Mouse (Mus musculus): Measurements from ENCODE around the gene Gzmm. TPM values are rescaled to one million over a fixed set of nuclear protein-coding genes. Genes with fewer than 3 reads are reported as not detected.

Gzmm gene
- 1.7 and 2.2 TPM in 2 replicates for polyA plus RNA-seq (2015; fragmentation: Nextera tagmentation; extraction: Ambion mirVana)

DNA sequence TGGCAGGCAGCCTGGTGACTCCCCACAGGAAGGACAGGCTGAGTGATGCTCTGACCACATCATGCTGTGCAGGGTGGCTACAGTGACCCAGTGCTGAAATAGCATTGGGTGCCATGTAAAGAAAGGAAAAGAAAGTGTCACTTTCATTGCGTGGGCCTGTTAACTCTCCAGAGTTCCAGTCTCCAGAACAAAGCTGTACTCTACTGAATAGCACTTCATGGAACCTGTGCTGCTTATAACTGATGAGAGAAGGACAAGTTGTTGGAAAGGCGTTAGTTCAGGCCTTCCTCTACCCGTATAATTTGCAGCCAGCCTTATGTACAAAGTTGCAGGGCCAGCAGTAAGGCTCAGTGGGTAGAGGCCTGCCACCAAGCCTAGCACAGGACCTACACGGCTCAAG is at the start of gene Gzmm:
Gzmm (plus strand) TSS at position 301 of the 400 bp plus-strand sequence.
- WGBS: 84% methylated on average over 4 of the region's 4 CpGs

GRCm38 (mm10) chr10:79645711-79646110 is 43.1 kb upstream of the Gzmm start, which contains the start of gene Odf3l2:
Gene Odf3l2 (minus strand): TSS chr10:79645738.
- Histone ChIP-seq H3K9me3 (no peaks in the 10 kb centered on the region), H3K9ac (no peak within 1 kb of the TSS), H3K4me3 (no peak within 1 kb of the TSS), H3K36me3 (replicated peaks) (no peaks in the 10 kb centered on the region), H3K27ac (no peak within 1 kb of the TSS), H3K27me3 (replicated peaks) (no peaks in the 10 kb centered on the region), H3K4me2 (no peak within 1 kb of the TSS), H3K4me1 (no peaks in the 10 kb centered on the region)
- no peak for ATAC-seq (replicated peaks)
- WGBS: 79% methylated on average over 8 of the region's 8 CpGs

More for the DNA sequence above, at the start of gene Gzmm:
- no peaks in the 10 kb centered on the region for H3K9me3 ChIP-seq
- no peak for ATAC-seq (replicated peaks)
- H3K27me3 ChIP-seq (replicated peaks): no peaks in the 10 kb centered on the region
- no peak within 1 kb of the TSS for H3K9ac ChIP-seq
- H3K27ac ChIP-seq: no peak within 1 kb of the TSS
- peaks cover 8% of the 10 kb centered on the region for H3K4me1 ChIP-seq
- peaks cover 15% of the 10 kb centered on the region; the same call in 1 of the 2 replicates for H3K36me3 ChIP-seq (replicated peaks)
- no peak within 1 kb of the TSS for H3K4me3 ChIP-seq
- H3K4me2 ChIP-seq: no peak within 1 kb of the TSS

DNA sequence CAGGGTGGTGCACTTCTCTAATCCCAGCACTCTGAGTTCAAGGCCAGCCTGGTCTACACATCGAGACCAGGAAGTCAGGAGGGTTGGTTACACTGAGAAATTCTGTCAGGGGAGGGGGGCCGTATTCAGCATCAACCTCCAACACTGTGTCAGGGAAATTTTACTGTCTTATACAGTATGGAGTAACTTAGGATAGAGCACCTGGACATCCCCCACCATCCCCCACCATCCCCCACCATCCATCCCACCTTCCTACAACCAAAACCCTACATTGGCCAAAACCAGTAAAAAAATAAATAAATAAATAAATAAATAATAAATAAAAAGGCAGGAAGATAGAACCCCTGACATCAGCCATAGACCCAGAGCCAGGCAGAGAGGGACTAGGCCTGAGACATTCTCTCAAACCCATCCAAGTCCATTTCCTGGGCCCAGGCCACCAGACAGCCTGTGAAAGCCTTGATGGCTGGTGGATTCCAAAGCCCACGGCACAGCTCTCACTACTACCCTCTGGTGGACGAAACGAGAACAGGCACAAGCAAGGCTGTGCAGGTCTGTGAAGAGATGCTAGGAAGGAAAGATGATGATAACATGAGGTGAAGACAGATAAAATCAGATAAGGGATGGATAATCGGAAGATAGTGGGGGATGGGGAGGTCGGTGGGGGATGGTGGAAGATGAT is 39.6 kb upstream of the Gzmm start:
- H3K4me2 ChIP-seq: no peak overlapping the region
- no peak overlapping the region for H3K4me3 ChIP-seq
- no peaks in the 10 kb centered on the region for H3K27me3 ChIP-seq (replicated peaks)
- ATAC-seq (replicated peaks): no peak; the same call in 1 of the 2 replicates
- H3K36me3 ChIP-seq (replicated peaks): no peaks in the 10 kb centered on the region
- no peak overlapping the region for H3K9ac ChIP-seq
- H3K27ac ChIP-seq: no peak overlapping the region
- WGBS: 31% methylated on average over 7 of the region's 7 CpGs
- no peaks in the 10 kb centered on the region for H3K9me3 ChIP-seq
- peaks cover 5% of the 10 kb centered on the region for H3K4me1 ChIP-seq

DNA sequence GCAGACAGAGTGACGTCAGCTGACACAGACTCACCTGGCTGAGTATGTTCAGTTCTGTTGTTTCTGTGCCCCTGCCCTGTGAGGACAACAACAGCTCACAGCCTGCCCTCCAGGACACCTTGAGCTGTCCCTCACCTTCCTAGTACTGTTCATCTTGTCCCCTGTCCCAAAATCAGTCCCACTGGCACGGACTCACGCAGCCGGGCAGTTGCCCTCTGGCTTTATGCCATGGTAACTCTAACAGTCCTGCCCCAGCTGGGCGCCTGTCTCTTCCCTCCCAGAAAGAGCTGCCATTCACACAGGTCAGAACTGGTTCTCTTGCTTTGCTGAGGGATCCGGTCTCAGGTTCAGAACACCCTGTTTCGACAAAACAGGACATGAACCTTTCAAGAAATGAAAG is 36.0 kb upstream of the Gzmm start:
- ATAC-seq (replicated peaks): no peak
- 84% methylated on average over 7 of the region's 7 CpGs for WGBS
- no peaks in the 10 kb centered on the region for H3K36me3 ChIP-seq (replicated peaks)
- H3K4me2 ChIP-seq: no peak overlapping the region
- peaks cover 23% of the 10 kb centered on the region for H3K4me1 ChIP-seq
- no peaks in the 10 kb centered on the region for H3K27me3 ChIP-seq (replicated peaks)
- no peak overlapping the region for H3K27ac ChIP-seq
- H3K4me3 ChIP-seq: no peak overlapping the region
- no peaks in the 10 kb centered on the region for H3K9me3 ChIP-seq
- no peak overlapping the region for H3K9ac ChIP-seq

DNA sequence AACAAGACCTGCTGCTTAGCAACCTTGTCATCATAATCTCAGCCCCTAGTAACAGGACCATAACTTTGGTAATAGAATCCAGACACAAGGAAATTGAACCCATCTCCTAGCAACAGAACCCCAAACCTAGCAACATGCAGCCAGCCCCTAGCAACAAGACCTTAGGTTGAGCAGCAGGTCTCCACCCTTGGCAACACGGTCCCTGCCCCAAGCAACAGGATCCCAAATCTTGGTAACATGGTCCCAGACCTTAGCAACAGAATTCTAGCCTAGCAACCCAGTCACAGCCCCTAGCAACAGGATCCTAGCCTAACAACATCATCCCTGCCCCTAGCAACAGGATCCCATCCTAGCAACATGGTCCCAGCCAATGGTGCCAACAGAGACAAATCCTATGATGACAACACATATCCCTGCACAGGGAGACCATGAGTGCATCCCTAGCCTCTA is 33.8 kb upstream of the Gzmm start:
- no peak overlapping the region for H3K4me3 ChIP-seq
- peak overlapping the region; percentile 79 for H3K27ac ChIP-seq
- ATAC-seq (replicated peaks): peak; percentile 93
- H3K9me3 ChIP-seq: no peaks in the 10 kb centered on the region
- 8% methylated on average over 1 of the region's 1 CpGs for WGBS
- H3K36me3 ChIP-seq (replicated peaks): no peaks in the 10 kb centered on the region
- peak overlapping the region; percentile 16; the same call in 1 of the 2 replicates for H3K4me2 ChIP-seq
- no peak overlapping the region for H3K9ac ChIP-seq
- H3K27me3 ChIP-seq (replicated peaks): no peaks in the 10 kb centered on the region
- peaks cover 23% of the 10 kb centered on the region for H3K4me1 ChIP-seq

- ATAC-seq (replicated peaks): no peak
- Histone ChIP-seq H3K4me1 (peaks cover 22% of the 10 kb centered on the region), H3K27me3 (replicated peaks) (no peaks in the 10 kb centered on the region), H3K4me3 (no peak overlapping the region), H3K9me3 (no peaks in the 10 kb centered on the region), H3K9ac (no peak overlapping the region), H3K27ac (no peak overlapping the region), H3K36me3 (replicated peaks) (no peaks in the 10 kb centered on the region), H3K4me2 (no peak overlapping the region)
- 14% methylated on average over 4 of the region's 4 CpGs for WGBS
These were observed 30.0 kb upstream of the Gzmm start for GRCm38 (mm10) chr10:79658829-79659228.

DNA sequence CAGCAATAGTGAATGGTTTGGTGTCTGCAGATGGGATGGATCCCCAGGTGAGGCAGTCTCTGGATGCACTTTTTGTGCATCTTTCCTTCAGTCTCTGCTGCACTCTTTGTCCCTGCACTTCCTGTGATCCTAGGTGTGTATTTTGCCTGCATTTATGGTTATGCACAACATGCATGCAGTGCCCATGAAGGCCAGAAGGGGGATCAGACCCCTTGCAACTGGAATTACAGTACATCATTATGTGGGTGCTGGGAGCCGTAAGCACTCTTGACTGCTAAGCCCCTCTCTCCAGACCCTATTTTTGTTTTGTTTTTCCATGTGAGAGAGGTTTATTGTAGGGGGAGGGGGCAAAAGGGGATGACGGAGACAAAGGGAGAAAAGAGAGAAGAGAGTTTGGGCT is 28.5 kb upstream of the Gzmm start:
- Histone ChIP-seq H3K4me3 (no peak overlapping the region), H3K9me3 (no peaks in the 10 kb centered on the region), H3K27me3 (replicated peaks) (no peaks in the 10 kb centered on the region), H3K4me2 (no peak overlapping the region), H3K27ac (no peak overlapping the region), H3K9ac (no peak overlapping the region), H3K36me3 (replicated peaks) (no peaks in the 10 kb centered on the region), H3K4me1 (peaks cover 7% of the 10 kb centered on the region)
- no peak for ATAC-seq (replicated peaks)
- 81% methylated on average over 2 of the region's 2 CpGs for WGBS

GRCm38 (mm10) chr10:79661861-79662260 is 27.0 kb upstream of the Gzmm start:
- WGBS: 50% methylated on average over 3 of the region's 3 CpGs
- Histone ChIP-seq H3K9ac (no peak overlapping the region), H3K4me1 (no peaks in the 10 kb centered on the region), H3K4me3 (no peak overlapping the region), H3K27me3 (replicated peaks) (no peaks in the 10 kb centered on the region), H3K36me3 (replicated peaks) (no peaks in the 10 kb centered on the region), H3K27ac (no peak overlapping the region), H3K4me2 (no peak overlapping the region), H3K9me3 (no peaks in the 10 kb centered on the region)
- no peak for ATAC-seq (replicated peaks)

GRCm38 (mm10) chr10:79664131-79664665 is 24.6 kb upstream of the Gzmm start, which contains the start of gene Madcam1:
Gene Madcam1 (plus strand): TSS chr10:79664559.
- no peak for ATAC-seq (replicated peaks)
- Histone ChIP-seq H3K27me3 (replicated peaks) (no peaks in the 10 kb centered on the region), H3K4me3 (no peak within 1 kb of the TSS), H3K27ac (no peak within 1 kb of the TSS), H3K36me3 (replicated peaks) (no peaks in the 10 kb centered on the region), H3K4me2 (no peak within 1 kb of the TSS), H3K4me1 (peaks cover 11% of the 10 kb centered on the region), H3K9me3 (no peaks in the 10 kb centered on the region), H3K9ac (no peak within 1 kb of the TSS)
- 12% methylated on average over 13 of the region's 13 CpGs for WGBS

DNA sequence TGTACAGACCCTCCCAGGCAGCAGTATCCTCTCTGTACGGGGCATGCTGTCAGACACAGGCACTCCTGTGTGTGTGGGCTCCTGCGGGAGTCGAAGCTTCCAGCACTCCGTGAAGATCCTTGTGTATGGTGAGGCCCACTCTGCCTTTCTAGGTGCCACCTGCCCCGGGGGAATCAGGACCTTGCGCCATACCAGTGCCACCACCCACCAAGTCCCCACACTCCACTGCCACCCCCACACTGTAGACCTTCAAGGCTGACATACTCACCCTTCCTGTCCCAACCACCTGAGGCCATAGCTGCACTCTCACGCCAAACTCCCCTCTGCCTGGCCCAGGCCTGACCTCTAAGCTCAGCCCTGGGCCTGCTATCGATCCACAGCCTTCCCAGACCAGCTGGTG is 23.8 kb upstream of the Gzmm start:
- no peak for ATAC-seq (replicated peaks)
- Histone ChIP-seq H3K4me1 (peaks cover 12% of the 10 kb centered on the region), H3K36me3 (replicated peaks) (no peaks in the 10 kb centered on the region), H3K4me2 (no peak overlapping the region), H3K4me3 (no peak overlapping the region), H3K27ac (no peak overlapping the region), H3K9ac (no peak overlapping the region), H3K27me3 (replicated peaks) (no peaks in the 10 kb centered on the region), H3K9me3 (no peaks in the 10 kb centered on the region)
- 82% methylated on average over 8 of the region's 8 CpGs for WGBS

DNA sequence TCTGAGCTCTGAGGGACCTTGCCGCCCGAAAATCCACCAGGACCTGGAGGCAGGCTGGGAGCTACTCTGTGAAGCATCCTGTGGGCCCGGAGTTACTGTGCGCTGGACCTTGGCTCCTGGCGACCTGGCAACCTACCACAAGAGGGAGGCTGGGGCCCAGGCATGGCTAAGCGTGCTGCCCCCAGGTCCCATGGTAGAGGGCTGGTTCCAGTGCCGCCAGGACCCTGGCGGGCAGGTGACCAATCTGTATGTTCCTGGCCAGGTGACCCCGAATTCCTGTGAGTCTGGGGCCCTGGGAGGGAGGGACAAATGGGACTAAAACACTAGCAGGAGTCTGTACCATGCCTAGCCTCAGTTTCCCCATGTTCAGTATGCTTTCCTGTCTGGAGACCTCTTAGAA is 22.3 kb upstream of the Gzmm start:
- no peak for ATAC-seq (replicated peaks)
- no peak overlapping the region for H3K27ac ChIP-seq

GRCm38 (mm10) chr10:79668076-79668475 is 20.7 kb upstream of the Gzmm start:
- 83% methylated on average over 5 of the region's 5 CpGs for WGBS
- ATAC-seq (replicated peaks): no peak
- Histone ChIP-seq H3K27ac (peak overlapping the region; percentile 99), H3K27me3 (replicated peaks) (no peaks in the 10 kb centered on the region), H3K4me1 (peaks cover 32% of the 10 kb centered on the region), H3K36me3 (replicated peaks) (no peaks in the 10 kb centered on the region; the same call in 1 of the 2 replicates), H3K4me2 (peak overlapping the region; percentile 85), H3K4me3 (peak overlapping the region; percentile 90), H3K9me3 (no peaks in the 10 kb centered on the region), H3K9ac (peak overlapping the region; percentile 90)

More for the DNA sequence above, 22.3 kb upstream of the Gzmm start:
- Histone ChIP-seq H3K4me1 (peaks cover 26% of the 10 kb centered on the region), H3K9me3 (no peaks in the 10 kb centered on the region), H3K27me3 (replicated peaks) (no peaks in the 10 kb centered on the region), H3K36me3 (replicated peaks) (no peaks in the 10 kb centered on the region), H3K4me2 (no peak overlapping the region), H3K4me3 (no peak overlapping the region), H3K9ac (no peak overlapping the region)
- 78% methylated on average over 9 of the region's 9 CpGs for WGBS

Measured in midbrain, embryonic 15.5 days (tissue).